Mouse (Mus musculus): Measurements from ENCODE around the gene Hamp. TPM values are rescaled to one million over a fixed set of nuclear protein-coding genes. Genes with fewer than 3 reads are reported as not detected.

Gene Hamp
- polyA plus RNA-seq, 1 experiment from 2014 or later: not detected

- Histone ChIP-seq H3K4me1 (peaks cover 10% of the 10 kb centered on the region), H3K9me3 (replicated peaks) (no peaks in the 10 kb centered on the region), H3K4me3 (no peak overlapping the region), H3K36me3 (no peaks in the 10 kb centered on the region), H3K27me3 (ENCODE audit: low read depth, poor library complexity, severe bottlenecking) (no peaks in the 10 kb centered on the region), H3K27ac (replicated peaks) (no peak overlapping the region)
- WGBS: 55% methylated on average over 4 of the region's 4 CpGs
- DNase-seq (ENCODE audit: low spot score): no peak
Observed at GRCm38 (mm10) chr7:30917219-30917618, 26.6 kb downstream of the Hamp start.

- Histone ChIP-seq H3K27me3 (ENCODE audit: low read depth, poor library complexity, severe bottlenecking) (no peaks in the 10 kb centered on the region), H3K27ac (replicated peaks) (no peak overlapping the region), H3K4me1 (peaks cover 10% of the 10 kb centered on the region), H3K9me3 (replicated peaks) (no peaks in the 10 kb centered on the region), H3K36me3 (no peaks in the 10 kb centered on the region), H3K4me3 (no peak overlapping the region)
- no peak for DNase-seq (ENCODE audit: low spot score)
- WGBS: 29% methylated on average over 6 of the region's 6 CpGs
Observed at GRCm38 (mm10) chr7:30916713-30917112, 27.1 kb downstream of the Hamp start.

GRCm38 (mm10) chr7:30914732-30915131, 29.1 kb downstream of the Hamp start, which contains the start of gene Mag:
Mag (minus strand) TSS chr7:30914873.
- Histone ChIP-seq H3K36me3 (no peaks in the 10 kb centered on the region), H3K9me3 (replicated peaks) (no peaks in the 10 kb centered on the region), H3K27ac (replicated peaks) (no peak within 1 kb of the TSS), H3K27me3 (ENCODE audit: low read depth, poor library complexity, severe bottlenecking) (no peaks in the 10 kb centered on the region), H3K4me3 (no peak within 1 kb of the TSS), H3K4me1 (peaks cover 10% of the 10 kb centered on the region)
- WGBS: 69% methylated on average over 8 of the region's 8 CpGs
- DNase-seq (ENCODE audit: low spot score): no peak

GRCm38 (mm10) chr7:30909773-30910172, 34.1 kb downstream of the Hamp start:
- H3K27ac ChIP-seq (replicated peaks): no peak overlapping the region
- peaks cover 12% of the 10 kb centered on the region for H3K4me1 ChIP-seq
- H3K36me3 ChIP-seq: no peaks in the 10 kb centered on the region
- no peaks in the 10 kb centered on the region for H3K9me3 ChIP-seq (replicated peaks)
- no peak for DNase-seq (ENCODE audit: low spot score)
- H3K27me3 ChIP-seq (ENCODE audit: low read depth, poor library complexity, severe bottlenecking): peaks cover 6% of the 10 kb centered on the region
- no peak overlapping the region for H3K4me3 ChIP-seq
- 79% methylated on average over 6 of the region's 6 CpGs for WGBS

- no peaks in the 10 kb centered on the region for H3K36me3 ChIP-seq
- H3K27me3 ChIP-seq (ENCODE audit: low read depth, poor library complexity, severe bottlenecking): peaks cover 6% of the 10 kb centered on the region
- WGBS: 31% methylated on average over 17 of the region's 17 CpGs
- peak overlapping the region; percentile 50 for H3K4me3 ChIP-seq
- H3K27ac ChIP-seq (replicated peaks): 0 out of 2 replicates have a peak overlapping the region, but pooled peaks have one; percentile 23
- DNase-seq (ENCODE audit: low spot score): no peak
- H3K9me3 ChIP-seq (replicated peaks): no peaks in the 10 kb centered on the region
- peaks cover 12% of the 10 kb centered on the region for H3K4me1 ChIP-seq
Observed at GRCm38 (mm10) chr7:30908992-30909431, 34.8 kb downstream of the Hamp start.

GRCm38 (mm10) chr7:30908277-30908991, 35.4 kb downstream of the Hamp start:
- peaks cover 6% of the 10 kb centered on the region for H3K27me3 ChIP-seq (ENCODE audit: low read depth, poor library complexity, severe bottlenecking)
- H3K4me1 ChIP-seq: peaks cover 12% of the 10 kb centered on the region
- H3K4me3 ChIP-seq: peak overlapping the region; percentile 50
- H3K36me3 ChIP-seq: no peaks in the 10 kb centered on the region
- no peaks in the 10 kb centered on the region for H3K9me3 ChIP-seq (replicated peaks)
- WGBS: 2% methylated on average over 23 of the region's 26 CpGs
- 0 out of 2 replicates have a peak overlapping the region, but pooled peaks have one; percentile 23 for H3K27ac ChIP-seq (replicated peaks)
- DNase-seq (ENCODE audit: low spot score): peak; percentile 63

- WGBS: 57% methylated on average over 4 of the region's 4 CpGs
Observed at GRCm38 (mm10) chr7:30904042-30904441, 39.8 kb downstream of the Hamp start.

GRCm38 (mm10) chr7:30895217-30895616, 48.6 kb downstream of the Hamp start:
- Histone ChIP-seq H3K9me3 (replicated peaks) (no peaks in the 10 kb centered on the region), H3K36me3 (no peaks in the 10 kb centered on the region), H3K4me3 (no peak overlapping the region), H3K4me1 (peaks cover 3% of the 10 kb centered on the region; the same call in 1 of the 2 replicates), H3K27ac (replicated peaks) (no peak overlapping the region), H3K27me3 (ENCODE audit: low read depth, poor library complexity, severe bottlenecking) (no peaks in the 10 kb centered on the region)
- 88% methylated on average over 3 of the region's 3 CpGs for WGBS
- DNase-seq (ENCODE audit: low spot score): no peak

More at GRCm38 (mm10) chr7:30904042-30904441, 39.8 kb downstream of the Hamp start:
- Histone ChIP-seq H3K27ac (replicated peaks) (no peak overlapping the region), H3K4me3 (no peak overlapping the region), H3K4me1 (peaks cover 14% of the 10 kb centered on the region), H3K9me3 (replicated peaks) (no peaks in the 10 kb centered on the region), H3K27me3 (ENCODE audit: low read depth, poor library complexity, severe bottlenecking) (peaks cover 2% of the 10 kb centered on the region), H3K36me3 (no peaks in the 10 kb centered on the region)
- DNase-seq (ENCODE audit: low spot score): no peak

GRCm38 (mm10) chr7:30892515-30892914, 51.3 kb downstream of the Hamp start:
- Histone ChIP-seq H3K27me3 (ENCODE audit: low read depth, poor library complexity, severe bottlenecking) (no peaks in the 10 kb centered on the region), H3K9me3 (replicated peaks) (no peaks in the 10 kb centered on the region), H3K4me3 (no peak overlapping the region), H3K4me1 (no peaks in the 10 kb centered on the region), H3K27ac (replicated peaks) (no peak overlapping the region; the same call in 1 of the 2 replicates), H3K36me3 (no peaks in the 10 kb centered on the region)
- 73% methylated on average over 3 of the region's 3 CpGs for WGBS
- no peak for DNase-seq (ENCODE audit: low spot score)

Other genes with a start within 250 kb of the Hamp start
- not detected in 2 replicates for gene 2200002J24Rik, start 245.1 kb downstream of the Hamp start, polyA plus RNA-seq (2016; fragmentation: Nextera tagmentation; extraction: Ambion mirVana)
- 0.89 and 1.1 TPM in 2 replicates for gene Atp4a, start 231.8 kb downstream of the Hamp start, polyA plus RNA-seq (2016; fragmentation: Nextera tagmentation; extraction: Ambion mirVana)
- 155 and 164 TPM in 2 replicates for gene Tmem147, start 214.5 kb downstream of the Hamp start, polyA plus RNA-seq (2016; fragmentation: Nextera tagmentation; extraction: Ambion mirVana)
- gene Gapdhs, start 200.4 kb downstream of the Hamp start, polyA plus RNA-seq (2016; fragmentation: Nextera tagmentation; extraction: Ambion mirVana): 0.33 and 0.40 TPM in 2 replicates
- 0.51 and 0.65 TPM in 2 replicates for gene Sbsn, start 192.6 kb downstream of the Hamp start, polyA plus RNA-seq (2016; fragmentation: Nextera tagmentation; extraction: Ambion mirVana)
- not detected in 2 replicates for gene Dmkn, start 180.3 kb downstream of the Hamp start, polyA plus RNA-seq (2016; fragmentation: Nextera tagmentation; extraction: Ambion mirVana)
- gene Krtdap, start 156.1 kb downstream of the Hamp start, polyA plus RNA-seq (2016; fragmentation: Nextera tagmentation; extraction: Ambion mirVana): not detected in 2 replicates
- gene Ffar2, start 120.3 kb downstream of the Hamp start, polyA plus RNA-seq (2016; fragmentation: Nextera tagmentation; extraction: Ambion mirVana): not detected in 2 replicates
- not detected in 2 replicates for gene Ffar3, start 87.9 kb downstream of the Hamp start, polyA plus RNA-seq (2016; fragmentation: Nextera tagmentation; extraction: Ambion mirVana)
- not detected in 2 replicates for gene Ffar1, start 82.5 kb downstream of the Hamp start, polyA plus RNA-seq (2016; fragmentation: Nextera tagmentation; extraction: Ambion mirVana)
- gene Cd22, start 63.7 kb downstream of the Hamp start, polyA plus RNA-seq (2016; fragmentation: Nextera tagmentation; extraction: Ambion mirVana): 0.02 TPM in 1 of 2 replicates, not detected in the other
- 0.22 and 0.52 TPM in 2 replicates for gene Mag, start 29.2 kb downstream of the Hamp start, polyA plus RNA-seq (2016; fragmentation: Nextera tagmentation; extraction: Ambion mirVana)
- not detected in 2 replicates for gene Hamp2, start 19.4 kb downstream of the Hamp start, polyA plus RNA-seq (2016; fragmentation: Nextera tagmentation; extraction: Ambion mirVana)
- gene Usf2, start 12.8 kb upstream of the Hamp start, polyA plus RNA-seq (2016; fragmentation: Nextera tagmentation; extraction: Ambion mirVana): 22.6 and 23.5 TPM in 2 replicates
- gene Lsr, start 29.4 kb upstream of the Hamp start, polyA plus RNA-seq (2016; fragmentation: Nextera tagmentation; extraction: Ambion mirVana): 22.0 and 25.3 TPM in 2 replicates
- 0.71 and 0.91 TPM in 2 replicates for gene Fam187b, start 29.8 kb upstream of the Hamp start, polyA plus RNA-seq (2016; fragmentation: Nextera tagmentation; extraction: Ambion mirVana)
- 10.2 and 10.8 TPM in 2 replicates for gene Fxyd5, start 98.4 kb upstream of the Hamp start, polyA plus RNA-seq (2016; fragmentation: Nextera tagmentation; extraction: Ambion mirVana)
- gene Fxyd7, start 107.4 kb upstream of the Hamp start, polyA plus RNA-seq (2016; fragmentation: Nextera tagmentation; extraction: Ambion mirVana): 0.70 and 2.8 TPM in 2 replicates
- gene Fxyd1, start 113.2 kb upstream of the Hamp start, polyA plus RNA-seq (2016; fragmentation: Nextera tagmentation; extraction: Ambion mirVana): 3.5 and 6.8 TPM in 2 replicates
- 1.1 and 1.2 TPM in 2 replicates for gene Lgi4, start 115.3 kb upstream of the Hamp start, polyA plus RNA-seq (2016; fragmentation: Nextera tagmentation; extraction: Ambion mirVana)
- 3.0 and 3.4 TPM in 2 replicates for gene Fxyd3, start 132.7 kb upstream of the Hamp start, polyA plus RNA-seq (2016; fragmentation: Nextera tagmentation; extraction: Ambion mirVana)
- gene Hpn, start 171.3 kb upstream of the Hamp start, polyA plus RNA-seq (2016; fragmentation: Nextera tagmentation; extraction: Ambion mirVana): 1.00 and 1.5 TPM in 2 replicates
- gene Scn1b, start 183.0 kb upstream of the Hamp start, polyA plus RNA-seq (2016; fragmentation: Nextera tagmentation; extraction: Ambion mirVana): 0.55 and 0.80 TPM in 2 replicates
- gene Gramd1a, start 211.9 kb upstream of the Hamp start, polyA plus RNA-seq (2016; fragmentation: Nextera tagmentation; extraction: Ambion mirVana): 90.0 and 120 TPM in 2 replicates